In genomic region chr6:134039351-134039750, GRCm38 (mm10) we compare ENCODE assay signal across 9 mouse cellular contexts. TPM values are rescaled to one million over a fixed set of nuclear protein-coding genes. Genes with fewer than 3 reads are reported as not detected.
DNase-seq lines count a peak whose midpoint lies in the region; ATAC-seq and TF ChIP-seq lines count a peak whose summit lies in the region.
"Had no signal": no experiment of that assay in that cellular context is flagged by ENCODE, and none has a peak within 500 bp of the region (broad histone marks: within the 10 kb centered on the region; RNA-seq: fewer than 3 reads in every experiment).

No protein-coding gene starts in this region.

- 56% methylated on average over 8 of the region's 8 CpGs for WGBS in heart, embryonic 13.5 days
- WGBS in lung, embryonic 14.5 days = 62% methylated on average over 8 of the region's 8 CpGs
- 72% methylated on average over 8 of the region's 8 CpGs for whole genome bisulfite sequencing in hindbrain, embryonic 14.5 days
- 68% methylated on average over 8 of the region's 8 CpGs for WGBS in neural tube, embryonic 15.5 days

- H3K36me3 ChIP-seq in heart, embryonic 13.5 days = no peaks in the 10 kb centered on the region
- H3K36me3 ChIP-seq in lung, embryonic 14.5 days (ENCODE audit: insufficient read depth) = no peaks in the 10 kb centered on the region
- H3K36me3 ChIP-seq in hindbrain, embryonic 14.5 days (replicated peaks; ENCODE audit: control insufficient read depth, insufficient read depth) = no peaks in the 10 kb centered on the region
- H3K36me3 ChIP-seq in neural tube, embryonic 15.5 days = no peaks in the 10 kb centered on the region

- H3K9ac ChIP-seq in heart, embryonic 13.5 days = peak overlapping the region; percentile 98; the same call in 1 of the 2 replicates
- H3K9ac ChIP-seq in lung, embryonic 14.5 days = peak overlapping the region; percentile 24; the same call in 1 of the 2 replicates
- H3K9ac ChIP-seq in hindbrain, embryonic 14.5 days = no peak overlapping the region
- H3K9ac ChIP-seq in neural tube, embryonic 15.5 days (replicated peaks) = no peak overlapping the region

- peak overlapping the region; percentile 84 for H3K4me2 ChIP-seq in heart, embryonic 13.5 days
- peak overlapping the region; percentile 79 for H3K4me2 ChIP-seq in lung, embryonic 14.5 days
- peak overlapping the region; percentile 63; the same call in 1 of the 2 replicates for H3K4me2 ChIP-seq in hindbrain, embryonic 14.5 days (replicated peaks)
- peak overlapping the region; percentile 70 for H3K4me2 ChIP-seq in neural tube, embryonic 15.5 days

- no peak for DNase-seq in heart, adult 18-20 months
- no peak for DNase-seq in lung, embryonic 14.5 days
- no peak for DNase-seq in lung, adult 18-20 months
- DNase-seq in hindbrain, embryonic 14.5 days (ENCODE audit: low spot score) = no peak
- no peak for DNase-seq in urinary bladder, adult 18-20 months (ENCODE audit: low spot score in 2 of 2)
- no peak for DNase-seq in urinary bladder, postnatal 10 days (ENCODE audit: low spot score)

- no peaks in the 10 kb centered on the region for H3K9me3 ChIP-seq in heart, embryonic 13.5 days
- no peaks in the 10 kb centered on the region for H3K9me3 ChIP-seq in lung, embryonic 14.5 days (ENCODE audit: low read depth, low read length)
- H3K9me3 ChIP-seq in hindbrain, embryonic 14.5 days (ENCODE audit: control insufficient read depth, low read length) = no peaks in the 10 kb centered on the region
- no peaks in the 10 kb centered on the region for H3K9me3 ChIP-seq in neural tube, embryonic 15.5 days (replicated peaks)

- peaks cover 75% of the 10 kb centered on the region for H3K4me1 ChIP-seq in heart, embryonic 13.5 days
- peaks cover 32% of the 10 kb centered on the region for H3K4me1 ChIP-seq in lung, embryonic 14.5 days (ENCODE audit: insufficient read depth)
- peaks cover 29% of the 10 kb centered on the region for H3K4me1 ChIP-seq in hindbrain, embryonic 14.5 days (replicated peaks; ENCODE audit: control insufficient read depth, insufficient read depth, low read length)
- H3K4me1 ChIP-seq in neural tube, embryonic 15.5 days = peaks cover 75% of the 10 kb centered on the region

- H3K4me3 ChIP-seq in heart, embryonic 13.5 days = peak overlapping the region; percentile 84; the same call in 1 of the 2 replicates
- H3K4me3 ChIP-seq in lung, embryonic 14.5 days (ENCODE audit: low read depth, low read length) = no peak overlapping the region
- H3K4me3 ChIP-seq in hindbrain, embryonic 14.5 days (replicated peaks; ENCODE audit: low read length) = no peak overlapping the region
- no peak overlapping the region for H3K4me3 ChIP-seq in neural tube, embryonic 15.5 days (replicated peaks)
- H3K4me3 ChIP-seq: left cerebral cortex, adult 2 months had no signal

- ATAC-seq in heart, embryonic 13.5 days (ENCODE audit: extremely low read depth, insufficient number of reproducible peaks, low FRiP score, low TSS enrichment) = no peak
- no peak for ATAC-seq in lung, embryonic 14.5 days (ENCODE audit: insufficient read depth)
- no peak for ATAC-seq in hindbrain, embryonic 14.5 days (ENCODE audit: low FRiP score)
- no peak for ATAC-seq in neural tube, embryonic 15.5 days (ENCODE audit: low FRiP score)

- H3K27ac ChIP-seq in heart, embryonic 13.5 days (replicated peaks) = peak overlapping the region; percentile 68
- H3K27ac ChIP-seq in lung, embryonic 14.5 days (ENCODE audit: low read depth) = no peak overlapping the region
- no peak overlapping the region for H3K27ac ChIP-seq in hindbrain, embryonic 14.5 days
- no peak overlapping the region for H3K27ac ChIP-seq in neural tube, embryonic 15.5 days (replicated peaks)
- H3K27ac ChIP-seq: left cerebral cortex, adult 2 months had no signal

- no peaks in the 10 kb centered on the region for H3K27me3 ChIP-seq in heart, embryonic 13.5 days (replicated peaks)
- H3K27me3 ChIP-seq in lung, embryonic 14.5 days (ENCODE audit: insufficient read depth, low read length) = no peaks in the 10 kb centered on the region
- H3K27me3 ChIP-seq in hindbrain, embryonic 14.5 days (ENCODE audit: control insufficient read depth, insufficient read depth, low read length) = no peaks in the 10 kb centered on the region
- no peaks in the 10 kb centered on the region for H3K27me3 ChIP-seq in neural tube, embryonic 15.5 days (replicated peaks)

- TF ChIP-seq CTCF in lung, embryonic 14.5 days (IDR thresholded peaks at IDR 0.05; ENCODE audit: low read depth) = no peak

RNA-seq across cellular contexts. Expression of gene Etv6, which starts 3.9 kb away (rescaled TPM):
- polyA plus RNA-seq in heart, embryonic 13.5 days (2015; fragmentation: Nextera tagmentation; extraction: Ambion mirVana) = 12.5 and 12.8 TPM in 2 replicates
- total RNA-seq in heart, adult 18-20 months (2021) = 10 to 100 TPM; 11.3 to 12.1 TPM
- polyA plus RNA-seq in lung, embryonic 14.5 days (2014; fragmentation: Nextera tagmentation; extraction: Ambion mirVana) = 20.4 and 21.4 TPM in 2 replicates
- 6.1 and 6.8 TPM in 2 replicates for polyA plus RNA-seq in hindbrain, embryonic 14.5 days (2014; fragmentation: Nextera tagmentation; extraction: Ambion mirVana)
- polyA plus RNA-seq in neural tube, embryonic 15.5 days (2015; fragmentation: Nextera tagmentation; extraction: Ambion mirVana) = 5.8 and 9.1 TPM in 2 replicates

Comparison
In these comparisons a context has a peak if more than half of its experiments do, and no peak if none do; other contexts are left out.
1. H3K9ac ChIP-seq: peak in heart, embryonic 13.5 days (single experiment) and lung, embryonic 14.5 days (single experiment); none in hindbrain, embryonic 14.5 days (single experiment) and neural tube, embryonic 15.5 days (single experiment).
2. Peak in every context shown above with its lines, with median percentiles within 50 percentile points of each other: H3K4me2 ChIP-seq.